Mouse (Mus musculus): ENCODE measurements around the gene 2410004P03Rik. TPM values are rescaled to one million over a fixed set of nuclear protein-coding genes. Genes with fewer than 3 reads are reported as not detected.

Gene 2410004P03Rik
- 0.26 and 0.29 TPM in 2 replicates for polyA plus RNA-seq (2014; fragmentation: Nextera tagmentation; extraction: Ambion mirVana)

DNA sequence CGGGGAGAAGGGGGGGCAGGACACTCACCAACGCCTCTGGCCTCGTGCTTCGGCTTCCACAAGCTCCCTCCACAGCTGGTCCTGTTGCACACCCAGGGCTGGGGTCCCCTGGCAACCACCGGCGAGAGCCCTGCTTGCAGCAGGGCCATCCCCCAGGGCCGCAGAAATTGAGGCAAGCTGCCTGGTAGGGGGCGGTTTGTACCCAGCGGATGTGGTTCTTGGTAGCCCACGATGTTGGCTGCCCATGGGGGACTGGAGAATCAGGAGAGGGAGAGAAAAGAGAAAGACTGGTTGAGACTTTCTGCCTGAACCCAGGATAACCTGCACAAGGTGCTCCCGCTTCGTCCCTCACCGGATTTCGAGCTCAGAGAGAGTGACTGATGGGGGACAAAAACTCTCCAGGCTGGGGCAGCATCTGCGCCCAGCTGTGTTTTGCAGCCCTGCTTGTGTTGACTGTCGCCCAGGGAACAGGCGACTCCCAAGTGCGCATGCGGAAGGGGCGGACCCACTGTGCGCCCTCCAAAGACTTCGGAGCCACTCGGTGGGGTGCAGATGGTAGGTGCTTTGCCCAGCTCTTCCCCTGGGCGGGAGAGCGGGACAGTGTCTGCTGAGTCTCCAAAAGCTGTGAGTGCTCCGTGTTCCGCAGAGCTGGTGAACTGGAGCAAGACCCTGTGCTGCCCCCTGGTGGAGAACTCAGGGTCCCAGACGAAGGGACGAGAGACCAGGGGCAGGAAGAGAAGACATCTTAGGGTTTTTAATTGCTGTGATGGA, at the start of gene 2410004P03Rik:
2410004P03Rik (minus strand) TSS at position 628 of the 771 bp plus-strand sequence.
- Histone ChIP-seq H3K27me3 (ENCODE audit: insufficient read depth, low read length) (no peaks in the 10 kb centered on the region), H3K4me2 (peak within 1 kb of the TSS; percentile 63), H3K27ac (ENCODE audit: low read depth) (no peak within 1 kb of the TSS), H3K4me3 (ENCODE audit: low read depth, low read length) (peak within 1 kb of the TSS; percentile 37), H3K36me3 (ENCODE audit: insufficient read depth) (no peaks in the 10 kb centered on the region), H3K4me1 (ENCODE audit: insufficient read depth) (peaks cover 4% of the 10 kb centered on the region; the same call in 1 of the 2 replicates), H3K9ac (peak within 1 kb of the TSS; percentile 24; the same call in 1 of the 2 replicates), H3K9me3 (ENCODE audit: low read depth, low read length) (no peaks in the 10 kb centered on the region)
- WGBS: 6% methylated on average over 29 of the region's 29 CpGs
- TF ChIP-seq CTCF (IDR thresholded peaks at IDR 0.05; ENCODE audit: low read depth): peak; percentile 91
- ATAC-seq (ENCODE audit: insufficient read depth): peak; percentile 80
- peak; percentile 88 for DNase-seq

DNA sequence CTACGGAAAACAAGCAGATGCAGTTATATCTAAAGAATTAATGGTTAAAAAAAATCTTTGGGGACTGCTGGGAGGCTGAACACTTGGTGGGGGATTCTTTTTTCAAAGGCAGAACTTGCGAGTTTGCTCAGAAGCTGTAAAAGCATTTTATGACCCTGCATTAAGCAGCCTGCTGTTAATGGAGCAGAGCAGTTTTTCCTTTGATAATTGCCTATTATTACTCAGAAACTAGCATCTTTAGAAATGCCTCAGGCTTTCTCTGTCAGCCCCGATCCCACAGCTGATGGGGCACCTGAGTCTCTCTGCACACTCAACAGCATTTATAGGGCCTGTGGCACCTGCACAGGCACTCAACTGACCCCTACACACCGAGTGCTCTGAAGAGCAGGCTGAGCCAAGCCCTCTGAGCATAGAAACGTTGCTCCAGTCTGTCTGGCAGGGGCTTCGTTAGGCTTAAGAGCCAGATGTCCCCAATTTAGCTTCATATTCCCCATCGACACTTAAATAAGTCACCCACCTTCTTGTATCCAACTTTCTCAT, 49.7 kb upstream of the 2410004P03Rik start:
- no peaks in the 10 kb centered on the region for H3K27me3 ChIP-seq (ENCODE audit: insufficient read depth, low read length)
- H3K4me3 ChIP-seq (ENCODE audit: low read depth, low read length): no peak overlapping the region
- no peaks in the 10 kb centered on the region for H3K36me3 ChIP-seq (ENCODE audit: insufficient read depth)
- H3K27ac ChIP-seq (ENCODE audit: low read depth): no peak overlapping the region
- no peak for TF ChIP-seq CTCF (IDR thresholded peaks at IDR 0.05; ENCODE audit: low read depth)
- ATAC-seq (ENCODE audit: insufficient read depth) (no peak), DNase-seq (no peak)
- H3K4me1 ChIP-seq (ENCODE audit: insufficient read depth): no peaks in the 10 kb centered on the region
- no peaks in the 10 kb centered on the region for H3K9me3 ChIP-seq (ENCODE audit: low read depth, low read length)
- 52% methylated on average over 7 of the region's 7 CpGs for WGBS
- H3K9ac ChIP-seq: no peak overlapping the region
- no peak overlapping the region for H3K4me2 ChIP-seq

DNA sequence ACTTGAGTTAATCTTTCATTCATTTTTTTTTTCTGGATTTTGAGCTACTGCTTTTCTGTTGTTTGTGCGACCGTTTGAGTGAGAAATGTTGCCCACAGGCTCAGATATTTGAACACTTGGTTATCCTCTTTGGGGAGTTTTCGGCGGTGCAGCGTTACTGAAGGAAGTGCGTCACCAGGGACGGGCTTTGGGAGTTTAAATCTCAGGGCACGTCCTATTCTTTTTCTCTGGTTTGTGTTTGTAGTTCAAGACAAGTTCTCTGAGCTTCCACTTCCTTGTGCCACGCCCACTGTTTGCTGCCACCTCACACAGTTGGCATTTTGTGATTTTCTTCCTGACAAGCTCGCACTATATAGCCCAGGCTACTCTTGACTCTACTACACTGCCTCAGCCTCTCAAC, 47.0 kb upstream of the 2410004P03Rik start:
- no peaks in the 10 kb centered on the region for H3K27me3 ChIP-seq (ENCODE audit: insufficient read depth, low read length)
- no peak overlapping the region for H3K4me3 ChIP-seq (ENCODE audit: low read depth, low read length)
- no peaks in the 10 kb centered on the region for H3K4me1 ChIP-seq (ENCODE audit: insufficient read depth)
- no peak overlapping the region for H3K27ac ChIP-seq (ENCODE audit: low read depth)
- ATAC-seq (ENCODE audit: insufficient read depth): no peak
- no peak overlapping the region for H3K4me2 ChIP-seq
- TF ChIP-seq CTCF (IDR thresholded peaks at IDR 0.05; ENCODE audit: low read depth): no peak
- DNase-seq: no peak
- no peaks in the 10 kb centered on the region for H3K9me3 ChIP-seq (ENCODE audit: low read depth, low read length)
- H3K9ac ChIP-seq: no peak overlapping the region
- H3K36me3 ChIP-seq (ENCODE audit: insufficient read depth): no peaks in the 10 kb centered on the region
- WGBS: 67% methylated on average over 10 of the region's 10 CpGs

DNA sequence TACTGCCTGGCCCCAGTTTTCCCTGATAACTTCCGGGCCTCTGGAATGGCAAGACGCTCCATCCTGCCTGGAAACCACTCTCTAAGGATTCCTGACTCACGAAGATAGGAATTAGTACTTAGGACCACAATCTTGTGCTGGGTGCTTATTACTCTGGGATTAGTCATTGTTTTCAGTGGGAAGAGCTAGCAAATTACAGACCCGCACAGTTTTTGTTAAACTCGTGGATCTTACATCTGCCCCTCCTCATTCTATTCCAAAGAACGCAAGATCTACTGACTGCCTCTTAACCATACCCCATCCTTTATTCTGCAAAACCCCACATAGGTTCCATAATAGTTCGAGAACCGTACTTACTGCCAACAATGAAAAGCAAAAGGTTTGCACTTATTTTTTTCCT, 45.6 kb upstream of the 2410004P03Rik start:
- H3K9ac ChIP-seq: no peak overlapping the region
- ATAC-seq (ENCODE audit: insufficient read depth) (no peak), DNase-seq (no peak)
- no peak overlapping the region for H3K4me3 ChIP-seq (ENCODE audit: low read depth, low read length)
- 78% methylated on average over 8 of the region's 8 CpGs for WGBS
- no peaks in the 10 kb centered on the region for H3K27me3 ChIP-seq (ENCODE audit: insufficient read depth, low read length)
- H3K36me3 ChIP-seq (ENCODE audit: insufficient read depth): no peaks in the 10 kb centered on the region
- no peak for TF ChIP-seq CTCF (IDR thresholded peaks at IDR 0.05; ENCODE audit: low read depth)
- H3K9me3 ChIP-seq (ENCODE audit: low read depth, low read length): no peaks in the 10 kb centered on the region
- no peak overlapping the region for H3K4me2 ChIP-seq
- H3K4me1 ChIP-seq (ENCODE audit: insufficient read depth): no peaks in the 10 kb centered on the region
- no peak overlapping the region for H3K27ac ChIP-seq (ENCODE audit: low read depth)

DNA sequence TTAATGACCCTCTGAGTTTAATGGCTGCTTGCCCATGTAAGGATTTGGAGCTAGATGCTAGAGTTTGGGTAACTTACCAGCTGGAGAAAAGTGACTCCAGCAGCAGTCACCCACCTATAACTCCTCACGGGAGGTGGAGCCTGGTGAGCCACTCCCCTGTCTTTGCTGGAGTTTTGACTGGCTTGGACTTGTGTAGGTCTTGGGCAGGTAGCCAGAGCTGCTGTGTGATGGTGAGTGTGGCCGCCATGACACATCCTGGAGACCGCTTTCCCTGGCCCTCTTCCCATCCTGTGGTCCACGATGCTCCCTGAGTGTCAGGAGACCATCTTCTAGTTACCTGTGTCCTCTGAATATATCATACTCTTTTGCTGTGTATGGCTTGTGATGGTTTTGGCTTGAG, 44.2 kb upstream of the 2410004P03Rik start:
- no peaks in the 10 kb centered on the region for H3K36me3 ChIP-seq (ENCODE audit: insufficient read depth)
- H3K27me3 ChIP-seq (ENCODE audit: insufficient read depth, low read length): no peaks in the 10 kb centered on the region
- no peak for TF ChIP-seq CTCF (IDR thresholded peaks at IDR 0.05; ENCODE audit: low read depth)
- H3K4me2 ChIP-seq: no peak overlapping the region
- H3K9ac ChIP-seq: no peak overlapping the region
- H3K27ac ChIP-seq (ENCODE audit: low read depth): no peak overlapping the region
- DNase-seq: no peak
- ATAC-seq (ENCODE audit: insufficient read depth): no peak
- H3K4me3 ChIP-seq (ENCODE audit: low read depth, low read length): no peak overlapping the region
- WGBS: 81% methylated on average over 4 of the region's 4 CpGs
- no peaks in the 10 kb centered on the region for H3K4me1 ChIP-seq (ENCODE audit: insufficient read depth)
- H3K9me3 ChIP-seq (ENCODE audit: low read depth, low read length): no peaks in the 10 kb centered on the region

- H3K27ac ChIP-seq (ENCODE audit: low read depth): no peak overlapping the region
- 46% methylated on average over 4 of the region's 4 CpGs for WGBS
- no peak overlapping the region for H3K4me3 ChIP-seq (ENCODE audit: low read depth, low read length)
- peak; percentile 59 for TF ChIP-seq CTCF (IDR thresholded peaks at IDR 0.05; ENCODE audit: low read depth)
- peak; percentile 37 for DNase-seq
- H3K9ac ChIP-seq: no peak overlapping the region
- no peaks in the 10 kb centered on the region for H3K9me3 ChIP-seq (ENCODE audit: low read depth, low read length)
- H3K36me3 ChIP-seq (ENCODE audit: insufficient read depth): no peaks in the 10 kb centered on the region
- H3K27me3 ChIP-seq (ENCODE audit: insufficient read depth, low read length): no peaks in the 10 kb centered on the region
- ATAC-seq (ENCODE audit: insufficient read depth): no peak
- H3K4me1 ChIP-seq (ENCODE audit: insufficient read depth): no peaks in the 10 kb centered on the region
- H3K4me2 ChIP-seq: no peak overlapping the region
Measured at GRCm38 (mm10) chr12:17054691-17055090, 43.2 kb upstream of the 2410004P03Rik start.

GRCm38 (mm10) chr12:17052673-17053072, 41.1 kb upstream of the 2410004P03Rik start:
- TF ChIP-seq CTCF (IDR thresholded peaks at IDR 0.05; ENCODE audit: low read depth): no peak
- DNase-seq: no peak
- no peak overlapping the region for H3K4me3 ChIP-seq (ENCODE audit: low read depth, low read length)
- no peaks in the 10 kb centered on the region for H3K27me3 ChIP-seq (ENCODE audit: insufficient read depth, low read length)
- no peaks in the 10 kb centered on the region for H3K9me3 ChIP-seq (ENCODE audit: low read depth, low read length)
- no peaks in the 10 kb centered on the region for H3K36me3 ChIP-seq (ENCODE audit: insufficient read depth)
- H3K4me1 ChIP-seq (ENCODE audit: insufficient read depth): no peaks in the 10 kb centered on the region
- 76% methylated on average over 2 of the region's 2 CpGs for WGBS
- no peak overlapping the region for H3K4me2 ChIP-seq
- H3K27ac ChIP-seq (ENCODE audit: low read depth): no peak overlapping the region
- ATAC-seq (ENCODE audit: insufficient read depth): no peak
- H3K9ac ChIP-seq: no peak overlapping the region
